Mouse (Mus musculus): Measurements from ENCODE around the gene Myo1e.

DNA sequence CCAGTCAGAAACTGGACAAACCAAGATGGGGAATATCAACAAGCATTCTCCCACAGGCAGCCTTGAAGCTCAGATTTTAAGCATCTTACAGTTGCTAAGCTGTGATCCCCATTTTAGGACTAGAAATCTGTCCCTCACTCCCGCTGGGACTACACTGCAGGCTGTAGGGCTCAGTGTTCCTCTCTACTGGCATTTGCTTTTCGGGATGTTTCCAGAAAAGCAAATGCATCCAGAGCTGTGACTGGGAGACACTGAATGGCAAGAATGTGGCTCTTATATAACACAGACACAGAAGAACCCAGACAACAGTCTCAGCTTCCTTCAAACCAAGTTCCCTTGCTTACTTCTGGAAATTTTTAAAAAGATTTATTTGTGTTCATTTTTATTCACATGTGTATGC, 158.8 kb downstream of the Myo1e start:
- TF ChIP-seq CTCF (IDR thresholded peaks at IDR 0.05; ENCODE audit: low read depth, low read length): no peak
- no peak for TF ChIP-seq TAL1 (conservative IDR thresholded peaks at IDR 0.05; ENCODE audit: low read depth, low read length)

Measured in G1E (cell line).